Mouse (Mus musculus) embryo, embryonic 10.5 days (tissue): Measurements from ENCODE around the gene Ptafr.

Source experiments
- DNase-seq: peaks from one replicate; pipeline ENCODE4 v3.0.0-alpha.2; 2015; ENCODE audit warnings: low spot score

Gene Ptafr

GRCm38 (mm10) chr4:132617873-132618272 lies 54.0 kb downstream of the Ptafr start:
- DNase-seq: no peak

- no peak for DNase-seq
Measured at GRCm38 (mm10) chr4:132618850-132619375, 55.0 kb downstream of the Ptafr start.

- no peak for DNase-seq
Measured at GRCm38 (mm10) chr4:132620134-132620533, 56.3 kb downstream of the Ptafr start.

- DNase-seq: no peak
Measured at GRCm38 (mm10) chr4:132621287-132622068, 57.6 kb downstream of the Ptafr start.

- no peak for DNase-seq
Measured at GRCm38 (mm10) chr4:132624034-132624657, 60.3 kb downstream of the Ptafr start.

- peak; percentile 37 for DNase-seq
Measured at GRCm38 (mm10) chr4:132628830-132629229, 65.0 kb downstream of the Ptafr start.
